Mouse (Mus musculus) spleen, adult 2 months (tissue): ENCODE results near the gene Eml4. TPM values are rescaled to one million over a fixed set of nuclear protein-coding genes. Genes with fewer than 3 reads are reported as not detected.

Experiments used
- DNase-seq, 2 experiments: peaks; one replicate each; pipeline versions ENCODE4 v3.0.0 to v3.0.0-alpha.2; 2012 to 2021; ENCODE audit warnings: low spot score in 2 of 2, low read depth in 1 of 2
- H3K27ac ChIP-seq: fragments of 200-500 bp; 2 replicates; pipeline ENCODE4 v1.5.1; 2012; ENCODE audit warnings: low read length, inconsistent platforms; ENCODE audit not compliant: insufficient read depth
- H3K27me3 ChIP-seq: fragments of 200-500 bp; 2 replicates; pipeline ENCODE4 v1.6.1; 2012; ENCODE audit warnings: mild to moderate bottlenecking, moderate library complexity, low read length, inconsistent platforms; ENCODE audit not compliant: control insufficient read depth, insufficient read depth
- H3K36me3 ChIP-seq: fragments of 200-500 bp; 2 replicates; pipeline ENCODE4 v1.6.1; 2012; ENCODE audit warnings: mild to moderate bottlenecking, low read length, inconsistent platforms; ENCODE audit not compliant: control insufficient read depth, insufficient read depth
- H3K4me1 ChIP-seq: fragments of 200-500 bp; 2 replicates; pipeline ENCODE4 v1.6.1; 2011; ENCODE audit warnings: inconsistent platforms; ENCODE audit not compliant: control insufficient read depth, insufficient read depth, insufficient read length
- H3K4me3 ChIP-seq: fragments of 200-500 bp; 2 replicates; pipeline ENCODE4 v1.5.1; 2011; ENCODE audit warnings: mild to moderate bottlenecking, inconsistent platforms; ENCODE audit not compliant: insufficient read depth, insufficient read length; ENCODE audit errors: extremely low read depth
- CTCF ChIP-seq: fragments of 200-500 bp; IDR thresholded peaks from 2 replicates; pipeline ENCODE4 v1.5.1; 2011; ENCODE audit warnings: mild to moderate bottlenecking, inconsistent platforms; ENCODE audit not compliant: insufficient read depth, insufficient read length, insufficient replicate concordance; ENCODE audit errors: extremely low read depth
- POLR2A ChIP-seq: fragments of 200-500 bp; IDR thresholded peaks from 2 replicates; pipeline ENCODE4 v1.6.1; 2011; ENCODE audit warnings: low read depth, low read length, inconsistent platforms
- WGBS: fragments of 180-500 bp; shearing (Covaris S2); methylation state at CpG from one replicate; pipeline ENCODE4 v1.1.7; 2018; 5-methylcytosine and 5-hydroxymethylcytosine counted together
- polyA plus RNA-seq: library from polyadenylated mRNA; depleted of rRNA; stranded (reverse); fragments of >200 nt; gene quantifications from 2 replicates; pipeline ENCODE4 v1.2.3, GENCODE M21; 2012

Gene Eml4
- polyA plus RNA-seq, 1 experiment: 13.7 TPM

GRCm38 (mm10) chr17:83309243-83309642 is 41.5 kb upstream of the Eml4 start:
- no peaks in the 10 kb centered on the region for H3K36me3 ChIP-seq
- 86% methylated on average over 1 of the region's 1 CpGs for WGBS
- TF ChIP-seq CTCF: no peak
- no peak for TF ChIP-seq POLR2A
- no peak for DNase-seq
- H3K27me3 ChIP-seq: no peaks in the 10 kb centered on the region
- peaks cover 7% of the 10 kb centered on the region; the same call in 1 of the 2 replicates for H3K4me1 ChIP-seq
- no peak overlapping the region for H3K4me3 ChIP-seq
- no peak overlapping the region for H3K27ac ChIP-seq

- no peak for DNase-seq
- Histone ChIP-seq H3K4me3 (no peak overlapping the region), H3K4me1 (peaks cover 7% of the 10 kb centered on the region; the same call in 1 of the 2 replicates), H3K36me3 (no peaks in the 10 kb centered on the region), H3K27ac (no peak overlapping the region), H3K27me3 (no peaks in the 10 kb centered on the region)
- 91% methylated on average over 5 of the region's 5 CpGs for WGBS
- TF ChIP-seq POLR2A (no peak), CTCF (no peak)
Observed at GRCm38 (mm10) chr17:83311806-83312205, 38.9 kb upstream of the Eml4 start.

GRCm38 (mm10) chr17:83312244-83312918 is 38.4 kb upstream of the Eml4 start:
- H3K4me3 ChIP-seq: peak overlapping the region; percentile 33; the same call in 1 of the 2 replicates
- 4% methylated on average over 15 of the region's 15 CpGs for WGBS
- peak overlapping the region; percentile 71 for H3K27ac ChIP-seq
- no peaks in the 10 kb centered on the region for H3K36me3 ChIP-seq
- no peaks in the 10 kb centered on the region for H3K27me3 ChIP-seq
- peaks cover 7% of the 10 kb centered on the region; the same call in 1 of the 2 replicates for H3K4me1 ChIP-seq
- TF ChIP-seq POLR2A (no peak), CTCF (no peak)
- peak; percentile 18 to 58 for DNase-seq

GRCm38 (mm10) chr17:83313046-83313689 is 37.6 kb upstream of the Eml4 start:
- no peak for DNase-seq
- H3K4me1 ChIP-seq: peaks cover 7% of the 10 kb centered on the region; the same call in 1 of the 2 replicates
- TF ChIP-seq CTCF (no peak), POLR2A (no peak)
- H3K27me3 ChIP-seq: no peaks in the 10 kb centered on the region
- H3K36me3 ChIP-seq: no peaks in the 10 kb centered on the region
- no peak overlapping the region for H3K27ac ChIP-seq
- WGBS: 71% methylated on average over 8 of the region's 8 CpGs
- H3K4me3 ChIP-seq: no peak overlapping the region

- no peak overlapping the region for H3K27ac ChIP-seq
- H3K4me1 ChIP-seq: peaks cover 8% of the 10 kb centered on the region; the same call in 1 of the 2 replicates
- DNase-seq: no peak
- H3K36me3 ChIP-seq: no peaks in the 10 kb centered on the region
- H3K27me3 ChIP-seq: no peaks in the 10 kb centered on the region
- no peak overlapping the region for H3K4me3 ChIP-seq
- TF ChIP-seq POLR2A (no peak), CTCF (no peak)
- 9% methylated on average over 4 of the region's 4 CpGs for WGBS
Observed at GRCm38 (mm10) chr17:83315476-83315875, 35.3 kb upstream of the Eml4 start.

GRCm38 (mm10) chr17:83322621-83323335 is 28.0 kb upstream of the Eml4 start:
- DNase-seq: no peak
- TF ChIP-seq POLR2A (no peak), CTCF (no peak)
- Histone ChIP-seq H3K36me3 (no peaks in the 10 kb centered on the region), H3K4me1 (peaks cover 3% of the 10 kb centered on the region; the same call in 1 of the 2 replicates), H3K27me3 (no peaks in the 10 kb centered on the region), H3K27ac (no peak overlapping the region), H3K4me3 (no peak overlapping the region)
- WGBS: 81% methylated on average over 25 of the region's 25 CpGs
